Mouse (Mus musculus): ENCODE measurements around the gene Olfr655. TPM values are rescaled to one million over a fixed set of nuclear protein-coding genes. Genes with fewer than 3 reads are reported as not detected.

Gene Olfr655
- under 1 TPM in 1 of 2 experiments, not detected in 1; 0.27 TPM for polyA plus RNA-seq (2017; shearing (Covaris generic))

DNA sequence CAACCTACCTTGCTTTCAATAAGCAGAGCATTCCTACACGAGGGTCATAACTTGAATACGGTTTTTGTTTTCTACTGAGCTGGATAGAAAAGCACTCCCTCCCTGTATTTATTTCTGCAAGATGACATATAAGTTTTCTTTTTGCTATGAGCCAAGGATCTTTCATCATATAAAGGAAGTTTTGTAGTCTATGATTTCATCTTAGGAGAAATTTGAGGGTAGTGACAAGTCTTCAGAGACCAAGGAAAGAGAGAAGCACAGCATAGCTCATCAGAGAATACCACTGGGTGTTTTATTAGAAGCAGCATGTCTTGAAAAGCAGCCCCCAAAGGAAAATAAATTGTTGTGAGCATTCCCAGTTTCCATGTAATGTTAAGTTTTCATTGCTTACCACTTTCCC is at the start of gene Olfr655:
Olfr655 (minus strand) TSS at position 101 of the 400 bp plus-strand sequence.
- no peak for ATAC-seq

DNA sequence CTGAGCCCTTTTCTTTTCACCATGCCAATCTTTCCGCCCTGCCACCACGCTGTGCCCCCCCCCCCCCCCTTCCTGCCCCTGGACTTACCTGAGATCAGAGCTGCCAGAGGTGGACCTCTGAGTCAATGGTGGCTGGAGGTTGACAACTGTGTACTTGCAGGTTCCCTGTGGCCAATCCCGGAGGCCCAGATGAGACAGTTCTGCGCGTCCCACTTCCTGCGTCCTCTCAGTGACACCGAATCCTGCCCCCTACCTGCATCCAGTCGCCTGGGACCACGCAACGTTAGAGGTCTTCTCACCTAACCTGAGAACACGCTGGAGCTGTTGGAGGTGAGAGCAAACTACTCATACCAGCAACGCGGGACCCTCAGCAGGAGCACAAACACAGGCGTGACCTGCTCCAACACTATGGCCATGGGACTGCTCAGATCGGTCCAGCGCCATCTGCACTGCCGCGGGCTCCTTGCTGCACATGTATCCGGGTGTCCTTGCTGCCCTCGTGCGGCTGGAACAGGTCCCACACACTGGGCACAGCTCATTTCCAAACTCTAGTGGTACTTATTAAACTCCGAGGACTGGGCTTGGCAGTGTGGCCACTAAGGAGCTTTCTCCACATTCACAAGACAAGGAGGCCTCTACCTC is 45.4 kb upstream of the Olfr655 start, which contains the start of gene Olfr658:
Olfr658 (minus strand) TSS at position 465 of the 642 bp plus-strand sequence.
- ATAC-seq: peak; percentile 93

DNA sequence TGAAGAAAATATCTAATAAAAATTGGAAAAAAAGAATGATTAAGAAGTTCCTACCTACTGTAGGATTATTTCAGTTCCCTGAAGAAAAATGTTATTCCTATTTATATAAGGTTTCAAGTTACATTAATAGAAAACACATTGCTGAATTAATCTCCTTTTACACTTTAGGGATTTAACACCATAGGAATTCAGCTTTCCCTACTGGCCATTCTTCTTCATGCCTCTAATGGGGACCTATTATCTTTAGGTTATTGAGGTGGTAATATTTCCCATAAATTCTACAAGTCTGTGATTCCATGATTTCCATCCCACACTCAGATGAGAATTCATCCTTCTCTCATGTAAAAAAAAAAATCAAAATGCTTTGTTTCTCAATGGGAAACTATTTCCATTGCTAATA is 22.9 kb upstream of the Olfr655 start, which contains the start of gene Olfr657:
Olfr657 (plus strand) TSS at position 301 of the 400 bp plus-strand sequence.
- no peak for ATAC-seq

DNA sequence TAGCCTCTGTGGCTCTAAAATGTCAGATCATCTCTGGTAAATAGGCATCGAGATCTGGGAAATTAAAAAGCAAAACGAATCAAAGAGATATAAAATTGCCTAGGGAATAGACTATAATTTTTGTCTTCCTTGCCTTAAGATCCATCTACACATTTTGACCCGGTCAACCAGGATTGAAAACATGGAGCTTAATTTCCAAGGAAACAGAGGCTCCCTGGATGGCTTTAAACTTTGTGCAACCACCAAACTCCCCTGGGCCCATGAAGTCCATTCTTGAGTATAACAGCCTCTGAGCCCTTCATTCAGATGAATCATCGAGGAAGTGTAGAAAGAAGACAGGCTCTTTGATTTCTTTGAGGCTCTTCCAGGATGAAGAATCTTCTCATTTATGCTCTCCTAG is 12.1 kb upstream of the Olfr655 start, which contains the start of gene Olfr656:
Olfr656 (plus strand) TSS at position 301 of the 400 bp plus-strand sequence.
- ATAC-seq: no peak

DNA sequence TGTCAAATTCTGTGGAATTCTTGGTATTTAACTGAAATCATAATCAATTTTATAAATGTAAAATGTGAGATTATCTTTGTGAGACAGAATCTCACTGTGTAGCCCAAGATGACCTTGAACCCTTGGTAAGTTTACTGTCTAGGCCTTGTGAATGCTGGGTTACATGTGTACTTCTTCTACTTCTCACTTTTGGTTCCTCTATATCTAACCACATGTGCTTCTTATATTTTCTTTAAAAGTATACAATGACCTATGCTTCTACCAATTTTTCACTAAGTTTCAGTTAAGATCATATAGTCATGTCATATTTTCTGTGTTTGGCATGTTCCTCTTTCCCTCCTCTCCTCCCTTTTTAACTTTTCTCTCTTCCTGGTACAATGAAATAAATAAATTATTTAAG is 3.1 kb upstream of the Olfr655 start:
- ATAC-seq: no peak

DNA sequence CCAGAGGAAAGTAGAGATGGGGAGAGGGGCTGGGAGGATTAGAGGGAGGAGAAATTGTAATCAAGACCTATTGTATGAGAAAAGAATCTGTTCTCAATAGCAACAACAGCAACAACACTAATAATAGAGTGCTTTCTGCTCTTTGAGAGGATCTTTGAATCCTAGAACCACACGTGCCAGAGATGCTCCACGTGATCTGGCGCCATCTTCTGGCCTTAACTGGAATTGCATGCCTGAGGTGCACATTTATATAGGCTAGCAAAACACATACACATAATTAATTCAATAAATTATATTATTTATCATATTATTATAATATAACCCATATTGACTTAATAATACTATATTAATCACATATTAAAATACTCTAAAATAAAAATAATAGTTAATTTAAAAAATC is 1.6 kb upstream of the Olfr655 start:
- peak; percentile 85 for ATAC-seq

DNA sequence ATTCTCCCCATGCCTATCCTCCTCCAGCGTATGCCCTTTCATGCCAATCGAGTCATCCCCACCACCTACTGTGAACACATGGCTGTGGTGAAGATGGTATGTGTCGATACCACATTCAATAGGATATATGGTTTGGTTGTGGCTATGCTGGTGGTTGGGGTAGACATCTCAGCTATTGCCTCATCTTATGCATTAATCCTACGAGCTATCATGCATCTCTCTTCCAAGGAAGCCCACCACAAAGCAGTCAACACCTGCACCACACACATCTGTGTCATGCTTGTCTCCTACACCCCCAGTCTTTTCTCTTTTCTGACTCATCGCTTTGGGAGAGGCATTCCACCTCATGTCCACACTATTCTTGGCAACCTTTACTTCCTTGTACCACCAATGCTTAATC is 13.3 kb downstream of the Olfr655 start:
- ATAC-seq: no peak

DNA sequence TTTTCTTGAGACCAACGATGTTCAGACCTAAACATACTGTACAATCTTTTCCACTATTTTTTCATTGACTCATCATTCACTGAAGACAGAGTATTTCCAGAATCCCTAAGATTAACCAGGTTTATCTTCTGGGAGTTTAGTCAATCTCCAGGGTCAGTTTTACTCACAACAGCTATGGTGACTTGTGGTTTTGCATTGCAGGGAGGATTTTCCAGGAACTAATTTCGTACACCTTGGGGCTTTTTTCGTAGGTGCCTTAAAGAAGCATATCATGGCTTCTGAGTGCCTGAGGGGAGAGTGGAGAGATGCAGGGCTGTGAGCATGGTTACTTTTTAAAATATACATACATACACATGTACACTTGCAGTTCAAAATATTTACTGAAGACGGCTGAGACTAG is 14.9 kb downstream of the Olfr655 start, which contains the start of gene Olfr654:
Olfr654 (plus strand) TSS at position 301 of the 400 bp plus-strand sequence.
- no peak for ATAC-seq

DNA sequence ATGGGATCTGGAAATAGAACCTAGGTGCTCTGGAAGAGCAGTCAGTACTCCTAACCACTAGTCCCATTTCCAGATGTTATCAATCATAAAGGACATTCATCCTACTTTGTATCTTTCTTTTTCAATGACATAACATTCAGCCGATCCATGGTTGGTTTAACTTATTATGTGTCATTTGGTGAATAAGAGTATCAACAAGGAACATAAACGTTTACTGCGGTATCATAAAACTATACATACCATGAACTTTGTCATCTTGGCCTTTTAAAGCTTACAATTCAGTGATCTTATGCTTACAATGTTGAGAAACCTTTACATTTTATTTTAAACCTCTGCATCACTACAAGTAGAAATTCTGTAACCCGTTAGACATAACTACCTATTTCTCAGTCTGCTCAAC is 20.1 kb downstream of the Olfr655 start:
- ATAC-seq: no peak

DNA sequence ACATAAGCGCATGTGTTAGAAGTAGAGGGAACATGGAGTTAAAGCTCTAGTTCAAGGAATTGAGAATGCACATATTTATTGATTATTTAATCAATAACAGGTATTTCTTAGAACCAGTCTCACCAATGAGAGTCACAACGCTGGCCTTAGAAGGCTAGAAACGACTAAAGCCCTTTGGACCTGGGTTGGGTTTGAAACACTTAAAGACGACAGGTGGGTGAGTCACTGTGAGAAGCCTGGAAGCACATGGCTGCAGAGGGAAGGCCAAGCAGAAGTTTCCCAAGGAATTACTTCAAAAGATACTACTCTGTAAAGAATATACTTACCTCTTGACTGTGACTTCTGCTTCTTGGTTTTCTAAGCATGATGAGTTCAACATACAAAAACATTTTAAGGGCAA is 20.7 kb downstream of the Olfr655 start:
- no peak for ATAC-seq

DNA sequence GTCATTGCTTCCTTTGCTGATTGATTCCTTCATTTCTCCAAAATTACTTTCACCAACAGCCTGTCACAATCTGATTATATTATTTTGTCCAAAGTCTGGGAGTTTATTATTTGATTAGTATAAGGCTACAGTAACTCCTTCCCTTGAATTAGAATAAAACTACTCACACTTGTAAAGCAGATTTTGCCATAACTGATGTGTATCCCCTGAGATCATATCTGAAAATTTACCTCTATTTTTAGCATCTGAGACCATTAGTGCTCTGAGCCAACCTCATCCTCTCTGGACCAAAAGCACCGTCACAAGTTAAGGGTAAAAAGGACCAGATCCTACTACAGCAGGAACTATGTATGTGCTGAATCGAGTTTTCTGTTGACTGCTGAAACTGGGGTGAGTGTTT is 24.6 kb downstream of the Olfr655 start, which contains the start of gene Olfr653:
Olfr653 (plus strand) TSS at position 301 of the 400 bp plus-strand sequence.
- no peak for ATAC-seq

DNA sequence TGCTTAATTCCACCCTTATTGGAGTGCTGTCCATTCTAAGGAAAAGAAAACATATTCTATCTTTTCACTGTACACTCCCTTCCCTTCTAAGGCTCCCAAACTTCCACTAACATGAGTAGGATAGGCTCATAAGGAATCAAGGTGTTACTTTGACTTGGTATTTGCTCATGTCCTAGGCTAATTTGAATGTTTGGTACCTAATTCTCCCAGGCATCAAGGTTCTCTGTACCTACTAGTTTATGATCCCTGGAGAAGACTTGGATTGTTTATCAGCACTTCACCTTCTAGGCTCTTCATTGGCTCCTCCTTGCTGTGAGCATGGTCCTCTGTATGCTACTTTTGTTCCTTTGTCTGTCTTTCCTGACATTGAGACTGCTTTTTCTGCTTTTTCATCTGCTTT is 41.0 kb downstream of the Olfr655 start, which contains the start of gene Olfr652:
Olfr652 (plus strand) TSS at position 301 of the 400 bp plus-strand sequence.
- no peak for ATAC-seq

DNA sequence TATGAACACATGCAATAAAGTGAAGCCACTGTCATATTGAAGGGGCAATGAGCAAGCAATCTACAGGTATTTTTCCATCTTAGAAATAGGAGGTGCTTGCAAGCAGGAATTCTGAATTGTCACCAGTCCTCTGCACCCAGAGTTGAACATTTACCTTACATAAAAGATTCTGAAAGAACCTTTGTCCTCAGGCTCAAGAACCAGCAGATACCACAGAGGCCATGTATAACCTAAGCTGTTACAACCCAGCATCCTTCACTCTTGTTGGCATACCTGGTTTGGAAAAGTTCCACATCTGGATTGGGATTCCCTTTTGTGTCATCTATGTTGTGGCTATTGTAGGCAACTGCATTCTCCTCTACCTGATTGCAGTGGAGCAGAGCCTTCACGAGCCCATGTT is 48.9 kb downstream of the Olfr655 start:
- ATAC-seq: no peak

DNA sequence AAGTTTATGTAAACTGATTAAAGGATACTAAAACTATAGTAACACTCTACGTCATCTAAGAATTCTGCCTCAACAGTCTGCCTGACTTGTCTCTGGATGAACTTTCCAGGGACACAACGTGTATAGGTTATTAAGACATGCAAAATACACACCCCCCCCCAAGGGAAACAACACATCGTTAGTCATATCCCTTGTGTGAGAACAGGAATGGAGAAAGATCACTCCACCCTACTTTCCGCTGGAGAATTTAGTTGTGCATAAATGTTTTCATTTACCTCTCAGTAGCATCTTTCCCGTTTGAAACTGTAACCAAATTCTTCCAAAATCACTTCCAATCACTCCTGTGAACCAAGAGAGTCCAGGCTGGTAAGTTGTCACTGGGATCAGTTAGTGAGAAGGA is 51.7 kb downstream of the Olfr655 start, which contains the start of gene Olfr651:
Olfr651 (plus strand) TSS at position 301 of the 400 bp plus-strand sequence.
- ATAC-seq: no peak

Other genes starting within 250 kb of the Olfr655 start
- gene Trim12c, start 248.4 kb downstream of the Olfr655 start, polyA plus RNA-seq (2017; shearing (Covaris generic)): 10 to 100 TPM; 20.6 to 26.7 TPM
- 1 to 10 TPM; 1.1 to 1.5 TPM for gene Trim30b, start 231.9 kb downstream of the Olfr655 start, polyA plus RNA-seq (2017; shearing (Covaris generic))
- gene Trim30c, start 200.9 kb downstream of the Olfr655 start, polyA plus RNA-seq (2017; shearing (Covaris generic)): 1 to 10 TPM in 1 of 2 experiments, under 1 TPM in 1; 0.75 to 1.2 TPM
- 10 to 100 TPM; 81.7 to 90.6 TPM for gene Trim30a, start 136.6 kb downstream of the Olfr655 start, polyA plus RNA-seq (2017; shearing (Covaris generic))
- gene Trim30d, start 93.9 kb downstream of the Olfr655 start, polyA plus RNA-seq (2017; shearing (Covaris generic)): 10 to 100 TPM; 40.7 to 42.4 TPM
- not detected for gene Olfr651, start 51.6 kb downstream of the Olfr655 start, polyA plus RNA-seq (2017; shearing (Covaris generic))
- under 1 TPM in 1 of 2 experiments, not detected in 1; 0.13 TPM for gene Olfr652, start 40.9 kb downstream of the Olfr655 start, polyA plus RNA-seq (2017; shearing (Covaris generic))
- gene Olfr653, start 24.5 kb downstream of the Olfr655 start, polyA plus RNA-seq (2017; shearing (Covaris generic)): not detected
- gene Olfr654, start 14.8 kb downstream of the Olfr655 start, polyA plus RNA-seq (2017; shearing (Covaris generic)): not detected
- gene Olfr656, start 12.2 kb upstream of the Olfr655 start, polyA plus RNA-seq (2017; shearing (Covaris generic)): not detected
- not detected for gene Olfr657, start 23.0 kb upstream of the Olfr655 start, polyA plus RNA-seq (2017; shearing (Covaris generic))
- gene Olfr658, start 45.5 kb upstream of the Olfr655 start, polyA plus RNA-seq (2017; shearing (Covaris generic)): not detected
- gene Olfr659, start 65.0 kb upstream of the Olfr655 start, polyA plus RNA-seq (2017; shearing (Covaris generic)): not detected
- under 1 TPM in 1 of 2 experiments, not detected in 1; 0.12 TPM for gene Olfr661, start 84.7 kb upstream of the Olfr655 start, polyA plus RNA-seq (2017; shearing (Covaris generic))
- not detected for gene Usp17le, start 175.7 kb upstream of the Olfr655 start, polyA plus RNA-seq (2017; shearing (Covaris generic))
- gene Usp17lb, start 240.8 kb upstream of the Olfr655 start, polyA plus RNA-seq (2017; shearing (Covaris generic)): not detected